Mouse (Mus musculus) forebrain, embryonic 14.5 days (tissue): ENCODE measurements around the gene Vps8. TPM values are rescaled to one million over a fixed set of nuclear protein-coding genes. Genes with fewer than 3 reads are reported as not detected.
"Not testable (repeated sequence)": the region's sequence is repeated elsewhere in the genome, so short reads cannot be mapped to it uniquely, and the experiment has no call there.

Experiments used
- ATAC-seq: fragments of 200-750 bp; cut with Nextera tagmentation; 2 replicates; pipeline ENCODE4 v1.8.0; 2017; ENCODE audit warnings: mild to moderate bottlenecking, moderate library complexity
- DNase-seq: peaks from one replicate; pipeline ENCODE4 v3.0.0-alpha.2; 2015; ENCODE audit warnings: low spot score
- H3K27ac ChIP-seq: fragments of 300-500 bp; sonication (generic); 2 replicates; pipeline ENCODE4 v1.5.1; 2014; ENCODE audit warnings: low read depth, mild to moderate bottlenecking, control low read depth, low read length, moderate library complexity
- H3K27me3 ChIP-seq: fragments of 300-500 bp; sonication (generic); replicated peaks from 2 replicates; pipeline ENCODE4 v1.6.1; 2014; ENCODE audit warnings: low read length, control low read depth, mixed read lengths; ENCODE audit not compliant: control insufficient read depth, insufficient read depth
- H3K36me3 ChIP-seq: fragments of 300-500 bp; sonication (generic); 2 replicates; pipeline ENCODE4 v1.6.1; 2014; ENCODE audit warnings: low read length, control low read depth; ENCODE audit not compliant: control insufficient read depth, insufficient read depth
- H3K4me1 ChIP-seq: fragments of 300-500 bp; sonication (generic); 2 replicates; pipeline ENCODE4 v1.6.1; 2014; ENCODE audit warnings: antibody characterized with exemption, low read length, control low read depth; ENCODE audit not compliant: control insufficient read depth, insufficient read depth
- H3K4me2 ChIP-seq: fragments of 300-500 bp; sonication (generic); 2 replicates; pipeline ENCODE4 v1.6.1; 2014; ENCODE audit warnings: mild to moderate bottlenecking, control low read depth, low read length
- H3K4me3 ChIP-seq: fragments of 300-500 bp; sonication (generic); 2 replicates; pipeline ENCODE4 v1.5.1; 2014; ENCODE audit warnings: low read depth, low read length, control low read depth
- H3K9ac ChIP-seq: fragments of 300-500 bp; sonication (generic); 2 replicates; pipeline ENCODE4 v1.6.1; 2014; ENCODE audit warnings: mild to moderate bottlenecking, low read length, control low read depth, moderate library complexity
- H3K9me3 ChIP-seq: fragments of 300-500 bp; sonication (generic); replicated peaks from 2 replicates; pipeline ENCODE4 v1.6.1; 2016; ENCODE audit warnings: low read length, control low read depth, mixed read lengths; ENCODE audit not compliant: control insufficient read depth
- whole genome bisulfite sequencing: fragments of 180-500 bp; shearing (Covaris S2); extraction: QIAGEN DNeasy Blood & Tissue Kit; methylation state at CpG from one replicate; pipeline ENCODE4 v1.1.7; 2014; 5-methylcytosine and 5-hydroxymethylcytosine counted together
- polyA plus RNA-seq: library from polyadenylated mRNA; unstranded; fragments of >200 nt; fragmentation: Nextera tagmentation; extraction: Ambion mirVana; gene quantifications from 2 replicates; pipeline ENCODE4 v1.2.1, GENCODE M21; 2014

Gene Vps8
- polyA plus RNA-seq, 1 experiment from 2014 or later, result 33.0 TPM

DNA sequence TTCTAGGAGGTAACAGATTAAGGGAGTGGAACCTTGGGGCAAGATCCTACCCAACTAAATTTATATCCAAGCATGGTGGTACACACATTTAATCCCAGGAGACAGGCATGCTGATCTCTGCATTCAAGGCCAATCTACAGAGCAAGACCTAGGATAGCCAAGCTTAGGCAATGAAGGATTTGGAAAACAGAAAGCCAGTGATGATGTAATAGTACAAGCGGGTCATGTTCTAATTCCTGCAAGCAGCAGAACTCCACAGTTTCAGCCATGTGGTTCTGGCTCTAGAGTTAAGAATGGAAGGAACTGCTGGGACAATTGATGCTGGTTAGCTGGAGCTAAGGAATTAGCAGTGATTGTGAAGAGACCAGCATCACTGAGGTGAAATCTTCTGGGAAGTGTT is 250.7 kb downstream of the Vps8 start:
- not testable (repeated sequence) for H3K4me3 ChIP-seq, H3K27ac ChIP-seq, H3K36me3 ChIP-seq, DNase-seq, H3K9ac ChIP-seq, H3K9me3 ChIP-seq, H3K27me3 ChIP-seq, ATAC-seq, H3K4me1 ChIP-seq, H3K4me2 ChIP-seq
- 97% methylated on average over 1 of the region's 1 CpGs for WGBS

DNA sequence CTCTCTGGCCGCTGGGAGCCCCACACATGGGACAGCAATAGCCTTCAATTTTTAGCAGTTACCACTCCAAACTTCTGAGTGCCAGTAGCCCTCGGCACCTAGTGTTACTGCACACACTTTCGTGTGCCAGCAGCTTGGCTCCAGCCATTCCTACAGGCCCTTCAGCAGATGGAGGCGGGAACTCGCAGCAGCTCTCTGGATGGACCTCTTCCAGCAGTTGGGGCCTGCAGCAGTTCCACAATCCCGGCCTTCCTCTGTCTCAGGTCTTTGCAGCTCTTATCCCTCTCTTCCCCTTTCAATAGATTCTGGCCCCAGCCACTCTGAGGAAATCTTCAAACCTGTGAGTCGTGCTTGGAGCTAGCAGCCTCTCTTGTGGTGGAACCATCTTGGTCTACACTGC is 253.9 kb downstream of the Vps8 start:
- Histone ChIP-seq H3K4me1 (no peaks in the 10 kb centered on the region), H3K27ac (no peak overlapping the region), H3K4me3 (no peak overlapping the region), H3K4me2 (no peak overlapping the region), H3K9me3 (no peaks in the 10 kb centered on the region), H3K36me3 (0 out of 2 replicates have a peak, but pooled peaks cover 3% of the 10 kb centered on the region), H3K9ac (no peak overlapping the region), H3K27me3 (no peaks in the 10 kb centered on the region)
- no peak for DNase-seq
- ATAC-seq, result no peak
- 94% methylated on average over 7 of the region's 7 CpGs for WGBS

DNA sequence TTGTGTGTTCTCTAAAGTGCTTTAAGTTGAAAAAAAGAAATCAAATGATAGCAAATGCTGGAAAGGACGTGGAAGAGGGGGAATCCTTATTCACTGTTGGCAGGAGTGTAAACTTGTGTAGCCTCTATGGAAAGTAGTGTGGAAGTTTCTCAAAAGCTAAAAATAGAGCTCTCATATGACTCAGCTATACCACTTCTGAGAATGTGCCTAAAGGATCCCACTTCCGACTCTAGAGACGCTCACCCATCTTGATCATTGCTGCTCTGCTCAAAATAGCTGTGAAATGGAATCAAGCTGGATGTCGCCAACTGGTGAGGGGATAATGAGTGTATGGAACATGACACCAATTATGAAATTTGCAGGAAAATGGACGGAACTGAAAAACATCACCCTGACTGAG is 264.5 kb downstream of the Vps8 start:
- H3K4me1 ChIP-seq, result peaks cover 5% of the 10 kb centered on the region
- ATAC-seq (no peak), DNase-seq (no peak)
- H3K27ac ChIP-seq, result no peak overlapping the region
- H3K9me3 ChIP-seq, result no peaks in the 10 kb centered on the region
- H3K27me3 ChIP-seq, result no peaks in the 10 kb centered on the region
- H3K36me3 ChIP-seq, result no peaks in the 10 kb centered on the region
- no peak overlapping the region for H3K4me3 ChIP-seq
- 96% methylated on average over 5 of the region's 5 CpGs for WGBS
- H3K4me2 ChIP-seq, result no peak overlapping the region
- no peak overlapping the region for H3K9ac ChIP-seq

DNA sequence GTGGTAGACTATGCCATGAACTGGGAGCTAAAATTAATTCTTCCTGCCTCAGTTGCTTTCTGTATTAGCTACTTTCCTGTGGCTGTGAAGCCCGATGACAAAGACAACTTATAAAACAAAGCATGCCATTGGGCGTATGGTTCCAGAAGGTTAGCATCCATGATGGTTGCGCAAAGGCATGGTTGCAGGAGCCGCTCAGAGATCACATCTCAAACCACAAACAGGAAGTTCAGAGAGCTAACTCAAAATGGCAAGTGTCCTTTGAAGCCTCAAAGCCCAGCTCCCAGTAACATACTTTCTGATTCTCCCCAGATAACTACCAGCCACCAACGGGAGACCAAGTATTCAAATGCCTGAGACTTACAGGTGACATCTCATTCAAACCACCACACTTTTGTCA is 266.2 kb downstream of the Vps8 start:
- no peak overlapping the region for H3K4me3 ChIP-seq
- WGBS, result 96% methylated on average over 5 of the region's 5 CpGs
- no peaks in the 10 kb centered on the region for H3K9me3 ChIP-seq
- ATAC-seq, result no peak
- no peak overlapping the region for H3K4me2 ChIP-seq
- no peak overlapping the region for H3K27ac ChIP-seq
- H3K9ac ChIP-seq, result no peak overlapping the region
- no peaks in the 10 kb centered on the region for H3K36me3 ChIP-seq
- H3K27me3 ChIP-seq, result no peaks in the 10 kb centered on the region
- peaks cover 13% of the 10 kb centered on the region for H3K4me1 ChIP-seq
- DNase-seq, result no peak

DNA sequence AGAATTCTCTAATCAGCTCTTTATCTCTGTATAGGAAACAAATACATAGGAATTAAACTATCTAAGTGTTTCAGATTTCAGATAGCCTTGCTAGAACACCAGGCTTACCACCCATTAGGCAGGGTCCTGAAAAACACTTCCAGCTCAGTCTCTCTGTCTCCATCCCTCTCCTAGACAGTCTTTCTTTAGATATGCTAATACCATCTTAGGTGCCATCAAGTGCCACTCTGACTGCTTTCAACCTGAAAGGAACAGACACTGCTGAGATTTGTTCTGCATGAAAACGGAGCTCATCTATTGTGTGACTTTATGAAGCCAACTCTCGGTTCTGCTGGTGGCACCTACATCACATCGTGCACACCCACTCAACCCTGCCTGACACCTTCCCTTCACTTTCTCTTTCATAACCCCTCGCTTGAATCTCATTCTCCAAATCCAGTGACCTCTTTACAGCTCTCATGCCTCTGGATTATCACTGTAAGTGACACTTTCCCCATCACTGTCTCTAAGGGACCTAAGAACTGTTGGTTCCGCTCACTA is 267.4 kb downstream of the Vps8 start:
- H3K4me3 ChIP-seq, result no peak overlapping the region
- WGBS, result 42% methylated on average over 5 of the region's 5 CpGs
- DNase-seq (no peak), ATAC-seq (no peak)
- peaks cover 13% of the 10 kb centered on the region for H3K4me1 ChIP-seq
- H3K36me3 ChIP-seq, result no peaks in the 10 kb centered on the region
- H3K9ac ChIP-seq, result no peak overlapping the region
- H3K4me2 ChIP-seq, result no peak overlapping the region
- no peaks in the 10 kb centered on the region for H3K9me3 ChIP-seq
- H3K27ac ChIP-seq, result no peak overlapping the region
- H3K27me3 ChIP-seq, result no peaks in the 10 kb centered on the region

DNA sequence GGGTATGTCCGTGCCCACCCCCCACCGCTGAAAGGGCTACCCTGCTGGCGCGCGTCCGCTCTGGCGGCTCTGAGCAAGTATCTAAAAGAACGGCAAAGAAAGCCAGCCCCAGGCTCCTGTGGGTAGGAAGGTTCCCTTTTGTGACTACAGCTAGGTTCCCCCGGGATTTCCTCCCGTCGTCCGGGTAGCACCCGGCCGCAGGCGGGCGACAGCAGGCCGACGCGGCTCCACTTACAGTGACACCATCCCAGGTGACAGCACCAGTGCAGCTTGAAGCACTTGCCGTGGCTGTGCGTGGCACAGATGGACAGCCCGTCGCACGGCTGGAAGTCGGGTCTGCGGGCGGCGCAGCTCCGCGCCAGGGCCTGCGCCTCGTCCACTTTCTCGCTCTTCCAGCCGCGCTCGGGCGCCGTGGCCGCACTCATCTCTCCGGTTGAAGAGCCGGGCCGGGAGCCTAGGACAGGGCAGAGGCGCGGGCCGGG is 271.1 kb downstream of the Vps8 start:
- Histone ChIP-seq H3K36me3 (no peaks in the 10 kb centered on the region), H3K9me3 (no peaks in the 10 kb centered on the region), H3K9ac (peak overlapping the region; percentile 95), H3K27me3 (no peaks in the 10 kb centered on the region), H3K4me2 (peak overlapping the region; percentile 93), H3K27ac (peak overlapping the region; percentile 94), H3K4me3 (peak overlapping the region; percentile 89), H3K4me1 (peaks cover 13% of the 10 kb centered on the region)
- ATAC-seq, result peak; percentile 80
- DNase-seq, result peak; percentile 68
- 0% methylated on average over 44 of the region's 45 CpGs for WGBS

Other genes starting within 250 kb of the Vps8 start
- 3.1 and 4.1 TPM in 2 replicates for gene Ephb3, start 218.4 kb upstream of the Vps8 start, polyA plus RNA-seq